Mouse (Mus musculus) E14TG2a.4 (cell line): ENCODE data around the gene Ccdc14.

Source experiments
- CTCF ChIP-seq: conservative IDR thresholded peaks from 2 replicates; pipeline ENCODE4 v1.5.1; 2014; ENCODE audit warnings: low read length
- NANOG ChIP-seq: IDR thresholded peaks from 2 replicates; pipeline ENCODE4 v1.6.1; 2014; ENCODE audit warnings: borderline replicate concordance, low read length, mixed read lengths
- POU5F1 ChIP-seq: IDR thresholded peaks from 2 replicates; pipeline ENCODE4 v1.6.1; 2014; ENCODE audit warnings: low read length, borderline replicate concordance

- TF ChIP-seq NANOG (no peak), CTCF (no peak), POU5F1 (no peak)
Observed at GRCm38 (mm10) chr16:34763959-34764591, 73.7 kb downstream of the Ccdc14 start.
